Mouse (Mus musculus) lung, postnatal 0 days (tissue): ENCODE measurements at regions not wholly inside any gene's neighbourhood (a gene's known extent, or its start where the extent isn't known, plus 50 kb on each side); places are given as distances from the start of the nearest gene placed in this dataset.

Experiments
- CTCF ChIP-seq: IDR thresholded peaks from 2 replicates; pipeline ENCODE4 v1.5.1; 2016; ENCODE audit warnings: antibody characterized with exemption, mild to moderate bottlenecking
- EP300 ChIP-seq: IDR thresholded peaks from 2 replicates; pipeline ENCODE4 v1.6.1; 2016; ENCODE audit warnings: antibody characterized with exemption, mild to moderate bottlenecking, control low read depth

DNA sequence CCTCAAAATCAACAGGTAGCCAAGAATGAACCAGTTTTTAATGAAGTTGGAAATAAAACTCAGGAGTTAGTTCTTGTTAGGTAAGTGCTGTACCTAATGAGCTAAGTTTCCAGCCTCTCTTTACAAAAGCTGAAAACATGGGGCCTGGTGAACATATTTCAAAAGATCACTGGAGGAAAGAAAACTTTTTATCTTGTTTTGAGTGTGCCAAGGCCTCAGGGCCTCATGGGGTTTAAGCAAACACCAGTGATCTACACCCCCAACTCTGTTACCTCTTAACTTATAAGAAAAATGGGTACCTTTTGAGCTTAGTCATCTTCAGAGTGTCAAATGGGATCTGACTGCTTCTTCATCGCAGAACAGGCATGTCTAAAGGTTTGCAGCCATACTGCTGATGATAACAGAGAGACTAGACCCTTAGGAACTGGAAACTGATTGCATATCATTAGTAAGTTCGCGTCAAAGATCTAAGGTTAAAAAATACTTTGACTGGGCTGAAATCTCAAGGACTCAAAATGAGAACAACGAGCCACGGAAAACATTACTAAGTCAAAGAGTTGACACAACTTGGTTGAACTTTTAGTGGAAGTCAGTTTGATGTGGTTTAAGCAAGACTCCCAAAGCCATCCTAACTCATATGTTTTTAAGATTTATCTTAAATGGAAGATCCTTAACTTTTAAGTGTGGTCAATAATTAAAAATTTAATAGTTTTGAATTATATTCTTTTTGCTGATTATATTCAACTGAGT is 54.7 kb upstream of the Zfand6 start:
- TF ChIP-seq CTCF: no peak
- no peak for TF ChIP-seq EP300
